Mouse (Mus musculus) thymus, postnatal 0 days (tissue): ENCODE results near the gene Ces2g. TPM values are rescaled to one million over a fixed set of nuclear protein-coding genes. Genes with fewer than 3 reads are reported as not detected.

Source experiments
- DNase-seq: peaks from one replicate; pipeline ENCODE4 v3.0.0-alpha.2; 2015; ENCODE audit warnings: low spot score
- polyA plus RNA-seq: library from polyadenylated mRNA; unstranded; fragments of >200 nt; fragmentation: Nextera tagmentation; extraction: Ambion mirVana; gene quantifications from 2 replicates; pipeline ENCODE4 v1.2.1, GENCODE M21; 2015

Gene Ces2g
- 0.68 and 1.0 TPM in 2 replicates for polyA plus RNA-seq

GRCm38 (mm10) chr8:104961537-104961961, at the start of gene Ces2g:
TSS of gene Ces2g (plus strand) at chr8:104961718.
- DNase-seq: no peak

GRCm38 (mm10) chr8:104925972-104926596, 35.4 kb upstream of the Ces2g start, which contains the start of gene Ces2e:
TSS of gene Ces2e (plus strand) at chr8:104926260.
- no peak for DNase-seq

GRCm38 (mm10) chr8:104927301-104927700, 34.2 kb upstream of the Ces2g start:
- no peak for DNase-seq

- no peak for DNase-seq
Observed at GRCm38 (mm10) chr8:104944665-104945064, 16.9 kb upstream of the Ces2g start.

GRCm38 (mm10) chr8:104947056-104947455, 14.5 kb upstream of the Ces2g start, which contains the start of gene Ces2f:
TSS of gene Ces2f (plus strand) at chr8:104947356.
- no peak for DNase-seq

- no peak for DNase-seq
Observed at GRCm38 (mm10) chr8:104949031-104949430, 12.5 kb upstream of the Ces2g start.

GRCm38 (mm10) chr8:104962229-104962901, 847 bp downstream of the Ces2g start:
- no peak for DNase-seq

GRCm38 (mm10) chr8:104963375-104963894, 1.9 kb downstream of the Ces2g start:
- DNase-seq: no peak

GRCm38 (mm10) chr8:104984126-104984525, 22.6 kb downstream of the Ces2g start:
- no peak for DNase-seq

- DNase-seq: no peak
Observed at GRCm38 (mm10) chr8:104984942-104985341, 23.4 kb downstream of the Ces2g start.

- no peak for DNase-seq
Observed at GRCm38 (mm10) chr8:104998191-104998590, 36.7 kb downstream of the Ces2g start.

- no peak for DNase-seq
Observed at GRCm38 (mm10) chr8:104999183-104999582, 37.7 kb downstream of the Ces2g start.

- DNase-seq: no peak
Observed at GRCm38 (mm10) chr8:105000586-105000985, 39.1 kb downstream of the Ces2g start, which contains the start of gene Ces2h. TSS of gene Ces2h (plus strand) at chr8:105000853.

- DNase-seq: no peak
Observed at GRCm38 (mm10) chr8:105010000-105010399, 48.5 kb downstream of the Ces2g start.

GRCm38 (mm10) chr8:105011136-105011535, 49.6 kb downstream of the Ces2g start:
- no peak for DNase-seq

GRCm38 (mm10) chr8:105014391-105014790, 52.9 kb downstream of the Ces2g start:
- DNase-seq: no peak

Other genes starting within 250 kb of the Ces2g start
- gene Ces2a, start 227.7 kb upstream of the Ces2g start, polyA plus RNA-seq: 0.12 and 0.15 TPM in 2 replicates
- 0.26 TPM in 1 of 2 replicates, not detected in the other for gene Ces2b, start 130.1 kb upstream of the Ces2g start, polyA plus RNA-seq
- 0.49 and 0.56 TPM in 2 replicates for gene Ces2c, start 114.7 kb upstream of the Ces2g start, polyA plus RNA-seq
- gene Ces2e, start 35.5 kb upstream of the Ces2g start, polyA plus RNA-seq: 0.13 and 0.35 TPM in 2 replicates
- gene Ces2f, start 14.4 kb upstream of the Ces2g start, polyA plus RNA-seq: 0.09 and 0.41 TPM in 2 replicates
- gene Ces2h, start 39.1 kb downstream of the Ces2g start, polyA plus RNA-seq: not detected in 2 replicates
- 0.07 TPM in 1 of 2 replicates, not detected in the other for gene Ces3a, start 86.9 kb downstream of the Ces2g start, polyA plus RNA-seq
- not detected in 2 replicates for gene Ces3b, start 122.0 kb downstream of the Ces2g start, polyA plus RNA-seq
- gene Ces4a, start 170.1 kb downstream of the Ces2g start, polyA plus RNA-seq: 0.06 and 0.14 TPM in 2 replicates
- 68.5 and 77.3 TPM in 2 replicates for gene Cbfb, start 209.0 kb downstream of the Ces2g start, polyA plus RNA-seq